Mouse (Mus musculus): ENCODE results near the gene Il22ra1. TPM values are rescaled to one million over a fixed set of nuclear protein-coding genes. Genes with fewer than 3 reads are reported as not detected.
"Not testable (repeated sequence)": the region's sequence is repeated elsewhere in the genome, so short reads cannot be mapped to it uniquely, and the experiment has no call there.

The Il22ra1 gene
- polyA plus RNA-seq, 1 experiment, result 0.40 TPM

DNA sequence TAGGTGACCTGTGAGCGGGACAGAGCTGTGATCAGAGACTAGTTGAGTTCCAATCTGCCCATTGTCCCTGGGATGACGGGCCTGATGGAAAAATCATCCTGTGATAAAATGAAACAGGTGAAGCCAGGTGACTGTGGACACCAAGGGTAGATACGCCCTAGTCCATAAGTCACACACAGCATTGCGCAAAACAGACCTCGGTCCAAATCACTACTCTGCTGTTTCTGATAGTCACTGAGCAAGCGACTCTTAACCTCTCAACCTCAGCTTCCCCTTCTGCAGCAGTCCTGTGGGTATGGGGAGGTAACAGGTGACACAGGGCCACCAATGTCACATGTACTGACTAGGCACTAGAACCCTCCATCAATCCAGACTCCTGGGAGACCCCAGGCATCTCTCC, 21.9 kb upstream of the Il22ra1 start:
- 57% methylated on average over 6 of the region's 6 CpGs for WGBS
- H3K27ac ChIP-seq (ENCODE audit: control insufficient read depth, insufficient read depth, low read length), result no peak overlapping the region
- TF ChIP-seq CTCF (IDR thresholded peaks at IDR 0.05; ENCODE audit: borderline replicate concordance, control insufficient read depth, extremely low read depth, insufficient read depth, low read length, poor library complexity) (no peak), POLR2A (IDR thresholded peaks at IDR 0.05; ENCODE audit: control insufficient read depth, extremely low read depth, insufficient read depth, low read length, poor library complexity) (no peak)
- H3K4me1 ChIP-seq (replicated peaks; ENCODE audit: control insufficient read depth, insufficient read depth, low read length), result peaks cover 6% of the 10 kb centered on the region; the same call in 1 of the 2 replicates
- H3K4me3 ChIP-seq (ENCODE audit: control insufficient read depth, insufficient read depth, low read length), result no peak overlapping the region
- no peak for DNase-seq
- no peaks in the 10 kb centered on the region for H3K27me3 ChIP-seq (ENCODE audit: control insufficient read depth, insufficient read depth, low read length)
- H3K36me3 ChIP-seq (ENCODE audit: control insufficient read depth, insufficient read depth, low read length), result no peaks in the 10 kb centered on the region

DNA sequence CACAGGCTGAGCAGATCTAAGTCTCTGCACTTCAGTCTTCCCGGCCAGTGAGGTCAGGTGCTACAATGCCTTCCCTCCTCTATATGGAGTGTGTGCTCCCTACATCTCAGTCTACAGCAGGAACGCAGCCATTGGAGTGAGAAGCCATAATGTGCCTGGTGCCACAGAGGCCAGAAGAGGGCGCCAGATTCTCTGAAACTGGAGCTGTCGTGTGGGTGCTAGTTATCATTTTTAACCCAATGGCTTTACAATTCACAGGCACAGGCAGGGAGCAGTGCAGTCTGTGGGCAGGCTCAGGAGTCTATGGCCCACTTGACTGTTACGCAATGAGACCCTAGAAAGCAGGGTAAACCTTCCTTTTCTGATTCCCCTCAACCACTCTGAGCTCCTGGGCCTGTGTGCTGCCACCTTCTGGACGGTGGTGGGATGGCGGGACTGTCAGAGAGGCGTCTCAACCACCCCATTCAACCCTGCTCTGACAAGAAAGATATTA, 18.9 kb upstream of the Il22ra1 start:
- 9% methylated on average over 8 of the region's 8 CpGs for WGBS
- no peak overlapping the region for H3K27ac ChIP-seq (ENCODE audit: control insufficient read depth, insufficient read depth, low read length)
- H3K27me3 ChIP-seq (ENCODE audit: control insufficient read depth, insufficient read depth, low read length), result no peaks in the 10 kb centered on the region
- no peaks in the 10 kb centered on the region for H3K36me3 ChIP-seq (ENCODE audit: control insufficient read depth, insufficient read depth, low read length)
- DNase-seq, result peak; percentile 80
- no peak overlapping the region for H3K4me3 ChIP-seq (ENCODE audit: control insufficient read depth, insufficient read depth, low read length)
- TF ChIP-seq CTCF (IDR thresholded peaks at IDR 0.05; ENCODE audit: borderline replicate concordance, control insufficient read depth, extremely low read depth, insufficient read depth, low read length, poor library complexity), result peak; percentile 98
- TF ChIP-seq POLR2A (IDR thresholded peaks at IDR 0.05; ENCODE audit: control insufficient read depth, extremely low read depth, insufficient read depth, low read length, poor library complexity), result no peak
- peaks cover 2% of the 10 kb centered on the region; the same call in 1 of the 2 replicates for H3K4me1 ChIP-seq (replicated peaks; ENCODE audit: control insufficient read depth, insufficient read depth, low read length)

DNA sequence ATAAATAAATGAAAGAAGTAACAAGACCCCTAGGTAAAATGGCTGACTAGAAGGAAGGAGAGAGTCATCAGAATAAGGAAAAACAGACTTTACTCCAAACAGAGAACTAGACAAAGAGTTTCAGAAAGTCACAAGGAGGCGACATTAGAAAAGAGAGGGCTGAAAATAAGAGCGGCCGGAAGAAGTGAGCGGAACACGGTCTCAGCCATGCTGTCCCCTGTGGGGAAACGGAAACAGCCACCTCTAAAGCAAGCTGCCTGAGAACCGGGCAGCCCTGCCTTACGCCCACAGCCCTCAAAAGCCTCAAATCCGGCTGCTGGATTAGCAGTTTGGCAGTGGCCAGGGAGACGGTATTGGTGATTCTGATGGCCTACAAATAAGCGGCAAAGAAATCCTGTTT, 18.4 kb upstream of the Il22ra1 start:
- no peak for DNase-seq
- Histone ChIP-seq H3K27me3 (ENCODE audit: control insufficient read depth, insufficient read depth, low read length) (no peaks in the 10 kb centered on the region), H3K4me3 (ENCODE audit: control insufficient read depth, insufficient read depth, low read length) (no peak overlapping the region), H3K27ac (ENCODE audit: control insufficient read depth, insufficient read depth, low read length) (no peak overlapping the region), H3K36me3 (ENCODE audit: control insufficient read depth, insufficient read depth, low read length) (no peaks in the 10 kb centered on the region), H3K4me1 (replicated peaks; ENCODE audit: control insufficient read depth, insufficient read depth, low read length) (peaks cover 2% of the 10 kb centered on the region; the same call in 1 of the 2 replicates)
- 71% methylated on average over 11 of the region's 11 CpGs for WGBS
- TF ChIP-seq CTCF (IDR thresholded peaks at IDR 0.05; ENCODE audit: borderline replicate concordance, control insufficient read depth, extremely low read depth, insufficient read depth, low read length, poor library complexity) (no peak), POLR2A (IDR thresholded peaks at IDR 0.05; ENCODE audit: control insufficient read depth, extremely low read depth, insufficient read depth, low read length, poor library complexity) (no peak)

DNA sequence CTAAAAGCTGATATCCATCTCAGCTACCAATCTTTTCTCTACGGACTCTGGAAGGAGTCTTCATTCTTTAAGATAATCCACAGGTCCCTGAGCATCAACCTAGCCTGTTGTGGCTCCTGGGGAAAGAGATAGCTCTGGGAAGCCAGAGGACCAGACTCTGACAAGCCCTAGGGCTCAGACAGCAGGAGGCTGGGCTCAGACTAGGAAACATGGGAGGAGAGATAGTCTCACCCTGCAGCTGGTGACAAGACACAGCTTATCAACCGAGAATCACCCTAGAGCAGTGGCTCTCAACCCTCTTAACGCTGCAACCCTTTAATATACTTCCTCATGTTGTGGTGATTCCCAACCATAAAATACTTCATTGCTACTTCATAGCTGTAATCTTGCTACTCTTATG, 17.6 kb upstream of the Il22ra1 start:
- no peak for DNase-seq
- Histone ChIP-seq H3K4me3 (ENCODE audit: control insufficient read depth, insufficient read depth, low read length) (no peak overlapping the region), H3K27me3 (ENCODE audit: control insufficient read depth, insufficient read depth, low read length) (no peaks in the 10 kb centered on the region), H3K4me1 (replicated peaks; ENCODE audit: control insufficient read depth, insufficient read depth, low read length) (peaks cover 2% of the 10 kb centered on the region; the same call in 1 of the 2 replicates), H3K27ac (ENCODE audit: control insufficient read depth, insufficient read depth, low read length) (no peak overlapping the region), H3K36me3 (ENCODE audit: control insufficient read depth, insufficient read depth, low read length) (no peaks in the 10 kb centered on the region)
- TF ChIP-seq POLR2A (IDR thresholded peaks at IDR 0.05; ENCODE audit: control insufficient read depth, extremely low read depth, insufficient read depth, low read length, poor library complexity), result no peak
- TF ChIP-seq CTCF (IDR thresholded peaks at IDR 0.05; ENCODE audit: borderline replicate concordance, control insufficient read depth, extremely low read depth, insufficient read depth, low read length, poor library complexity), result no peak
- WGBS, result 71% methylated on average over 3 of the region's 3 CpGs

DNA sequence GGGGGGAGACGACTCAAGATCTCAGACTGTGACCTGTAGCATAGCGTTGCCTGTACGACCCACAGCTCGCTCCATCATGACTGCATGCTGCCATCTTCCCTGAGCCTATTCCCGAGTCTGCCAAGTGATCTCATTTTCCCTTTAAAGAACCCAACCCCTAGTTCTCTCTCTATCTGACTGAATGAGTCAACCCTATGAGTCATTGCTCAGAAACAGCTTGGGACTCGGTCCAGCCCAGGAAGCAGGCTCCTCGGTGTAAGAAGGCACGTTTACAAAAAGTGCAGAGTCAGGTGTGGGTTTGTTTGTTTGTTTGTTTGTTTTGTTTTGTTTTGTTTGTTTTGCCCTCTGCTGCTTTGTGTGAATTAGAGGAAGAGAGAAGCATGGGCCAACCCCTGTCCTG, 13.2 kb upstream of the Il22ra1 start:
- DNase-seq, result no peak
- H3K4me3 ChIP-seq (ENCODE audit: control insufficient read depth, insufficient read depth, low read length), result no peak overlapping the region

DNA sequence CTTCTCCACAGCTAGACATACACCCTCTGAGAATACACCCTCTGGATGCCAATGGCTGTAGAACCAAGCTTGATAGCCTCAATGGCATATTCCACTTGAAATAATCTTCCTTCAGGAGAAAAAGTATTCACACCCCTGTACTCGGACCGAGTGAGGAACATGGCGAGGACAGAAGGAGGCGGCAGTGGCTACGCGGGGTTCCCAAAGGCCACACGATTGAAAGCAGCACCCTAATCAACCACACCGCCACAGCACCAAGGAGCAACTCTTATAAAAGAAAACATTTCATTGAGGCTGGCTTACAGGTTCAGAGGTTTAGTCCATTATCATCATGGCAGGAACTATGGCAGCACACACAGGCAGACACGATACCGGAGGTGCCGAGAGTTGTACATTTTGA, 11.5 kb upstream of the Il22ra1 start:
- H3K27me3 ChIP-seq (ENCODE audit: control insufficient read depth, insufficient read depth, low read length); H3K36me3 ChIP-seq (ENCODE audit: control insufficient read depth, insufficient read depth, low read length); H3K4me1 ChIP-seq (replicated peaks; ENCODE audit: control insufficient read depth, insufficient read depth, low read length); H3K4me3 ChIP-seq (ENCODE audit: control insufficient read depth, insufficient read depth, low read length); H3K27ac ChIP-seq (ENCODE audit: control insufficient read depth, insufficient read depth, low read length); DNase-seq: not testable (repeated sequence)
- WGBS, result 96% methylated on average over 11 of the region's 11 CpGs

More for the DNA sequence above, 13.2 kb upstream of the Il22ra1 start:
- TF ChIP-seq CTCF (IDR thresholded peaks at IDR 0.05; ENCODE audit: borderline replicate concordance, control insufficient read depth, extremely low read depth, insufficient read depth, low read length, poor library complexity), result no peak
- no peak for TF ChIP-seq POLR2A (IDR thresholded peaks at IDR 0.05; ENCODE audit: control insufficient read depth, extremely low read depth, insufficient read depth, low read length, poor library complexity)
- WGBS, result 75% methylated on average over 8 of the region's 8 CpGs
- Histone ChIP-seq H3K36me3 (ENCODE audit: control insufficient read depth, insufficient read depth, low read length) (no peaks in the 10 kb centered on the region), H3K27ac (ENCODE audit: control insufficient read depth, insufficient read depth, low read length) (no peak overlapping the region), H3K4me1 (replicated peaks; ENCODE audit: control insufficient read depth, insufficient read depth, low read length) (no peaks in the 10 kb centered on the region), H3K27me3 (ENCODE audit: control insufficient read depth, insufficient read depth, low read length) (no peaks in the 10 kb centered on the region)
